Mouse (Mus musculus) limb, embryonic 11.5 days (tissue): ENCODE measurements around the gene Hddc2. TPM values are rescaled to one million over a fixed set of nuclear protein-coding genes. Genes with fewer than 3 reads are reported as not detected.

Source experiments
- ATAC-seq: fragments of 200-750 bp; cut with Nextera tagmentation; 2 replicates; pipeline ENCODE4 v1.8.0; 2017; ENCODE audit warnings: low read depth; ENCODE audit not compliant: insufficient number of reproducible peaks, low FRiP score, low TSS enrichment
- DNase-seq: peaks from one replicate; pipeline ENCODE4 v3.0.0-alpha.2; 2015; ENCODE audit warnings: low spot score
- H3K27ac ChIP-seq: fragments of 300-500 bp; sonication (generic); replicated peaks from 2 replicates; pipeline ENCODE4 v1.5.1; 2014; ENCODE audit warnings: low read depth, mild to moderate bottlenecking, low read length
- H3K27me3 ChIP-seq: fragments of 300-500 bp; sonication (generic); 2 replicates; pipeline ENCODE4 v1.6.1; 2014; ENCODE audit warnings: mild to moderate bottlenecking, low read length, mixed read lengths; ENCODE audit not compliant: control insufficient read depth, insufficient read depth
- H3K36me3 ChIP-seq: fragments of 300-500 bp; sonication (generic); 2 replicates; pipeline ENCODE4 v1.6.1; 2014; ENCODE audit warnings: mild to moderate bottlenecking, low read length, moderate library complexity, mixed read lengths; ENCODE audit not compliant: control insufficient read depth, insufficient read depth
- H3K4me1 ChIP-seq: fragments of 300-500 bp; sonication (generic); 2 replicates; pipeline ENCODE4 v1.6.1; 2014; ENCODE audit warnings: low read length, mixed read lengths; ENCODE audit not compliant: control insufficient read depth, insufficient read depth
- H3K4me2 ChIP-seq: fragments of 300-500 bp; sonication (generic); 2 replicates; pipeline ENCODE4 v1.6.1; 2014; ENCODE audit warnings: low read depth, mild to moderate bottlenecking, moderate library complexity; ENCODE audit not compliant: severe bottlenecking
- H3K4me3 ChIP-seq: fragments of 300-500 bp; sonication (generic); 2 replicates; pipeline ENCODE4 v1.5.1; 2014; ENCODE audit warnings: low read depth, low read length
- H3K9ac ChIP-seq: fragments of 300-500 bp; sonication (generic); 2 replicates; pipeline ENCODE4 v1.6.1; 2014; ENCODE audit warnings: mild to moderate bottlenecking, low read length
- H3K9me3 ChIP-seq: fragments of 300-500 bp; sonication (generic); 2 replicates; pipeline ENCODE4 v1.6.1; 2016; ENCODE audit warnings: low read length; ENCODE audit not compliant: control insufficient read depth
- WGBS: fragments of 180-500 bp; shearing (Covaris S2); extraction: QIAGEN DNeasy Blood & Tissue Kit; methylation state at CpG from one replicate; pipeline ENCODE4 v1.1.7; 2014; 5-methylcytosine and 5-hydroxymethylcytosine counted together
- polyA plus RNA-seq: library from polyadenylated mRNA; unstranded; fragments of >200 nt; fragmentation: Nextera tagmentation; extraction: Ambion mirVana; gene quantifications from 2 replicates; pipeline ENCODE4 v1.2.1, GENCODE M21; 2014

Gene Hddc2
- polyA plus RNA-seq, 1 experiment from 2014 or later, result 97.1 TPM

DNA sequence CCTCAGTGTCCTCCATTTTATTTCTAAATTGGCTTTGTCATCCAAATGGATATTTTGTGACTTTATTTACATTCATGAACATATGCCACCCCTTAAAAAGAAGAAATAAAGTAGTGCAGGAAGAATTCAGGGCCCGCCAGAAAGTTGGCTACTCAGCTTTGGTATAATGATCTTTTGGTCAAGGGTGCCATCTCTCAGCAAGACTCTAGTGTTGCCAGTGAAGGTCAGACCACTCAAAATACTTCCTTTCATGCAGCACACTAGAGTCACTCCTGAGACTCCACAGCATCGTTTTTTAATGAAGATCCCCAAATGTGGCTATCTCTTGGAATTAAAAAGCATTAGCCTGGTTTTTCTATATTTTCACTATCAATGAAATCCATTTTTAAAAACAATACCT, 14.9 kb upstream of the Hddc2 start:
- ATAC-seq, result no peak
- Histone ChIP-seq H3K4me2 (no peak overlapping the region), H3K27ac (no peak overlapping the region), H3K36me3 (no peaks in the 10 kb centered on the region), H3K9me3 (no peaks in the 10 kb centered on the region), H3K4me1 (no peaks in the 10 kb centered on the region), H3K9ac (no peak overlapping the region), H3K4me3 (no peak overlapping the region), H3K27me3 (no peaks in the 10 kb centered on the region)
- DNase-seq, result no peak
- 58% methylated on average over 2 of the region's 2 CpGs for WGBS

- H3K9me3 ChIP-seq, result no peaks in the 10 kb centered on the region
These were observed 14.1 kb upstream of the Hddc2 start for GRCm38 (mm10) chr10:31298921-31299574.

GRCm38 (mm10) chr10:31300292-31300691, 12.9 kb upstream of the Hddc2 start:
- no peak overlapping the region for H3K9ac ChIP-seq
- H3K27me3 ChIP-seq, result no peaks in the 10 kb centered on the region
- no peaks in the 10 kb centered on the region for H3K4me1 ChIP-seq
- ATAC-seq (peak; percentile 51), DNase-seq (peak; percentile 51)
- H3K4me3 ChIP-seq, result no peak overlapping the region
- no peaks in the 10 kb centered on the region for H3K36me3 ChIP-seq
- no peak overlapping the region for H3K27ac ChIP-seq
- H3K4me2 ChIP-seq, result no peak overlapping the region
- no peaks in the 10 kb centered on the region for H3K9me3 ChIP-seq
- 33% methylated on average over 1 of the region's 1 CpGs for WGBS

More at GRCm38 (mm10) chr10:31298921-31299574, 14.1 kb upstream of the Hddc2 start:
- no peak overlapping the region for H3K4me2 ChIP-seq
- H3K27me3 ChIP-seq, result no peaks in the 10 kb centered on the region
- H3K9ac ChIP-seq, result no peak overlapping the region
- H3K4me3 ChIP-seq, result no peak overlapping the region
- DNase-seq (peak; percentile 82), ATAC-seq (peak; percentile 2; the same call in 1 of the 2 replicates)
- H3K27ac ChIP-seq, result no peak overlapping the region
- H3K4me1 ChIP-seq, result no peaks in the 10 kb centered on the region
- H3K36me3 ChIP-seq, result no peaks in the 10 kb centered on the region
- 41% methylated on average over 6 of the region's 6 CpGs for WGBS

GRCm38 (mm10) chr10:31303446-31303845, 9.7 kb upstream of the Hddc2 start:
- Histone ChIP-seq H3K27me3 (no peaks in the 10 kb centered on the region), H3K4me2 (no peak overlapping the region), H3K9ac (no peak overlapping the region), H3K4me3 (no peak overlapping the region), H3K9me3 (no peaks in the 10 kb centered on the region), H3K27ac (no peak overlapping the region), H3K36me3 (no peaks in the 10 kb centered on the region), H3K4me1 (no peaks in the 10 kb centered on the region)
- WGBS, result 93% methylated on average over 2 of the region's 2 CpGs
- no peak for ATAC-seq
- DNase-seq, result no peak

DNA sequence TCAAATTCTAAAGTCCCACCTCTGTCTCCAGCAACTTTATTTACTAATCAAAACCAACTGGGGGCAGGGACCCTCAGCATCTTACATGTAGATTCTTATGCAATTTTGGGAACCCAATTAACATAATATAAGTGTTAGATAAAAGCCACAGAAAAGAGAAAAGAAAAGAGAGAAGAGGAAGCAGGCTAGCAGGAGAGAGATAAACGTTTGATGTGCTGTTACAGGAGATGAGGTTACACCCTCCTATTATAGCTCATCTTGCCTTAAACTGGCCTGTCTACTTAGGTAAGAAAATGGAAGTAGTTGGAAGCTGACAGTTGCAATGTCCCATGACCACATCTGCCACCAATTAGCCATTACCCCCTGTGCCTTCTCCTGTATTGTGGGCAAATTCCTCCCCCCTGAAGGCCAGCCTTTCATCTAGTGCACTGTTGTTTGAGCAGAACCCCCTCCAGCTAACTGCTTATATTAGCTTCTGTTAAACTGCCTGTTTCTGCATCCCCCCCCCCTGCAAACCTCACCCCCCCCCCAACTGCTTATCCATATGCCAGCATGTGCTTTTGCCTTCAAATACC, 6.1 kb upstream of the Hddc2 start:
- H3K9me3 ChIP-seq, result no peaks in the 10 kb centered on the region
- ATAC-seq (peak; percentile 65; the same call in 1 of the 2 replicates), DNase-seq (peak; percentile 52)
- H3K27me3 ChIP-seq, result no peaks in the 10 kb centered on the region
- H3K36me3 ChIP-seq, result no peaks in the 10 kb centered on the region
- H3K4me1 ChIP-seq, result no peaks in the 10 kb centered on the region
- no peak overlapping the region for H3K4me2 ChIP-seq
- 8% methylated on average over 1 of the region's 1 CpGs for WGBS
- no peak overlapping the region for H3K9ac ChIP-seq
- no peak overlapping the region for H3K27ac ChIP-seq
- no peak overlapping the region for H3K4me3 ChIP-seq

- peaks cover 2% of the 10 kb centered on the region; the same call in 1 of the 2 replicates for H3K36me3 ChIP-seq
- no peaks in the 10 kb centered on the region for H3K9me3 ChIP-seq
- ATAC-seq (no peak), DNase-seq (no peak)
- no peak overlapping the region for H3K4me3 ChIP-seq
- WGBS, result 82% methylated on average over 5 of the region's 5 CpGs
- no peaks in the 10 kb centered on the region for H3K4me1 ChIP-seq
- no peak overlapping the region for H3K27ac ChIP-seq
- no peak overlapping the region for H3K4me2 ChIP-seq
- H3K27me3 ChIP-seq, result no peaks in the 10 kb centered on the region
- H3K9ac ChIP-seq, result no peak overlapping the region
These were observed 5.3 kb downstream of the Hddc2 start for GRCm38 (mm10) chr10:31318491-31318890.

DNA sequence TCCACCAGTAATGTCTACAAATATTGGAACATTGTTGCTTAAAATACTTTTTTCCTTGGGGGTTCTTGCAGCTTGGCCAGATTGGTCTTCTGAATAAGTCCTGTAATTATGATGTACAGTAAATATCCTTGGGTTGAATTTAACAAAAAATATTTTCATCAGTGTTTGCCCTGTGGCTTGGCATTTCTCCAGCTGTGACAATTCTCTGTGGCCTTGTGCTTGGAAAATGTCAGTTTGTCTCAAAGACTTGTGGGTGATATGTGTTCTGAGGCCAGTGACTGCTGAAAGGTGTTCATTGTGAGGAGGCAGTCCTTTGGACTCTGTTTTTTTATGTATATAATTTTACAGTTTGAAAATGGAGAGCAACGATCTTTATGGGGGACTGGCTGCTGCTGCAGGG, 16.3 kb downstream of the Hddc2 start:
- H3K9ac ChIP-seq, result no peak overlapping the region
- no peak for DNase-seq
- H3K27me3 ChIP-seq, result no peaks in the 10 kb centered on the region
- no peak overlapping the region for H3K27ac ChIP-seq
- ATAC-seq, result no peak
- no peaks in the 10 kb centered on the region for H3K36me3 ChIP-seq
- 82% methylated on average over 1 of the region's 1 CpGs for WGBS
- H3K9me3 ChIP-seq, result no peaks in the 10 kb centered on the region
- H3K4me2 ChIP-seq, result no peak overlapping the region
- no peak overlapping the region for H3K4me3 ChIP-seq
- no peaks in the 10 kb centered on the region for H3K4me1 ChIP-seq

DNA sequence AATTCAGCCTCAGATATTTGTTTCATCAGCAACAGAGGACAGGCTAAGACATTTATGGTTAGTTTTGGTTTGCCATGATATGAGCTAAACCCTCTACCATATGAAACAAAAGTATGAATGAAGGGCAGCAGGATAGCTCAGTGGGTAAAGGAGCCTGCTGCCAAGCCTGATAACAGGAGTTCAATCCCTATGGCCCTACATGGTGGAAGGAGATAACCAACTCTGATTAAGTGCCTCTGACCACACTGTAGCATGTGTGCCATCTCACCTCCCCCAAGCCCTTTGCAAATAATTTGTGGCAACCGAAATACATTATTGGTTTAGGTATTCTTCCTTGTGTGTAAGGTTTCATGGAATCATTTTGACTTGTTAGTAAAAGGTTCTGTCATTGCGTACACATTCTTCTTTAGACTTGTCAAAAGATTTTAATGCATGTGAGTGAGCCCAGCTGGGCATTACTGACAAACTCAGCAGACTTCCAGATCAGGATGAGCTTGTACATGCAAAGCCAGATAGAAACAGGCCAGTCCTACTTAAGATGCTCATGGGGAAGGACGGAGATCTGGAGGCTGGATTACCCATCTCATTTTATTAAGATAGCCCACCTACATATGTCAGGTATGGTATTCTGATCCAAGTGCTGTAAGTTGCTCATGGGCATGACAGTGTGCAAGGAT, 17.2 kb downstream of the Hddc2 start:
- H3K36me3 ChIP-seq, result no peaks in the 10 kb centered on the region
- no peak for ATAC-seq
- no peak overlapping the region for H3K4me3 ChIP-seq
- no peaks in the 10 kb centered on the region for H3K27me3 ChIP-seq
- 93% methylated on average over 3 of the region's 3 CpGs for WGBS
- no peak for DNase-seq
- no peak overlapping the region for H3K9ac ChIP-seq
- H3K4me1 ChIP-seq, result no peaks in the 10 kb centered on the region
- no peak overlapping the region for H3K27ac ChIP-seq
- no peaks in the 10 kb centered on the region for H3K9me3 ChIP-seq
- no peak overlapping the region for H3K4me2 ChIP-seq
